Mouse (Mus musculus) hindbrain, embryonic 15.5 days (tissue): Measurements from ENCODE around the gene Rpl39. TPM values are rescaled to one million over a fixed set of nuclear protein-coding genes. Genes with fewer than 3 reads are reported as not detected.
"Not testable (repeated sequence)": the region's sequence is repeated elsewhere in the genome, so short reads cannot be mapped to it uniquely, and the experiment has no call there.

Source experiments
- ATAC-seq: fragments of 200-750 bp; cut with Nextera tagmentation; 2 replicates; pipeline ENCODE4 v1.8.0; 2017; ENCODE audit warnings: low read depth, moderate number of reproducible peaks, moderate TSS enrichment; ENCODE audit not compliant: low FRiP score
- H3K27ac ChIP-seq: fragments of 300-500 bp; sonication (generic); replicated peaks from 2 replicates; pipeline ENCODE4 v1.5.1; 2015; ENCODE audit warnings: mild to moderate bottlenecking, inconsistent platforms
- H3K27me3 ChIP-seq: fragments of 300-500 bp; sonication (generic); 2 replicates; pipeline ENCODE4 v1.6.1; 2015; ENCODE audit warnings: control low read depth, inconsistent platforms
- H3K36me3 ChIP-seq: fragments of 300-500 bp; sonication (generic); 2 replicates; pipeline ENCODE4 v1.6.1; 2015; ENCODE audit warnings: control low read depth, inconsistent platforms
- H3K4me1 ChIP-seq: fragments of 300-500 bp; sonication (generic); replicated peaks from 2 replicates; pipeline ENCODE4 v1.6.1; 2015; ENCODE audit warnings: control low read depth, inconsistent platforms
- H3K4me2 ChIP-seq: fragments of 300-500 bp; sonication (generic); 2 replicates; pipeline ENCODE4 v1.6.1; 2015; ENCODE audit warnings: moderate library complexity, mild to moderate bottlenecking, inconsistent platforms
- H3K4me3 ChIP-seq: fragments of 300-500 bp; sonication (generic); 2 replicates; pipeline ENCODE4 v1.5.1; 2015; ENCODE audit warnings: mild to moderate bottlenecking, inconsistent platforms
- H3K9ac ChIP-seq: fragments of 300-500 bp; sonication (generic); 2 replicates; pipeline ENCODE4 v1.6.1; 2015; ENCODE audit warnings: inconsistent platforms
- H3K9me3 ChIP-seq: fragments of 300-500 bp; sonication (generic); 2 replicates; pipeline ENCODE4 v1.6.1; 2016; ENCODE audit warnings: control low read depth, inconsistent platforms
- WGBS: fragments of 180-500 bp; shearing (Covaris S2); methylation state at CpG from one replicate; pipeline ENCODE4 v1.1.7; 2015; 5-methylcytosine and 5-hydroxymethylcytosine counted together
- polyA plus RNA-seq: library from polyadenylated mRNA; unstranded; fragments of >200 nt; fragmentation: Nextera tagmentation; extraction: Ambion mirVana; gene quantifications from 2 replicates; pipeline ENCODE4 v1.2.1, GENCODE M21; 2015

The Rpl39 gene
- polyA plus RNA-seq, 1 experiment from 2014 or later = 265 TPM

- Histone ChIP-seq H3K4me1 (no peaks in the 10 kb centered on the region), H3K9ac (no peak overlapping the region), H3K27me3 (no peaks in the 10 kb centered on the region), H3K27ac (no peak overlapping the region), H3K4me2 (no peak overlapping the region), H3K36me3 (peaks cover 4% of the 10 kb centered on the region), H3K4me3 (no peak overlapping the region), H3K9me3 (no peaks in the 10 kb centered on the region)
- 97% methylated on average over 11 of the region's 11 CpGs for WGBS
- no peak for ATAC-seq
Observed at GRCm38 (mm10) chrX:37095106-37095768, 10.0 kb upstream of the Rpl39 start.

GRCm38 (mm10) chrX:37091457-37091856, 6.3 kb upstream of the Rpl39 start:
- ATAC-seq = no peak
- Histone ChIP-seq H3K36me3 (peaks cover 1% of the 10 kb centered on the region), H3K27ac (no peak overlapping the region), H3K4me3 (no peak overlapping the region), H3K4me2 (no peak overlapping the region), H3K27me3 (no peaks in the 10 kb centered on the region), H3K4me1 (no peaks in the 10 kb centered on the region), H3K9me3 (no peaks in the 10 kb centered on the region), H3K9ac (no peak overlapping the region)
- 91% methylated on average over 3 of the region's 3 CpGs for WGBS

- Histone ChIP-seq H3K27me3 (no peaks in the 10 kb centered on the region), H3K4me1 (no peaks in the 10 kb centered on the region), H3K9ac (no peak overlapping the region), H3K4me3 (no peak overlapping the region), H3K9me3 (no peaks in the 10 kb centered on the region), H3K27ac (no peak overlapping the region), H3K4me2 (no peak overlapping the region), H3K36me3 (no peaks in the 10 kb centered on the region; the same call in 1 of the 2 replicates)
- 88% methylated on average over 1 of the region's 1 CpGs for WGBS
- ATAC-seq = no peak
Observed at GRCm38 (mm10) chrX:37088778-37089177, 3.6 kb upstream of the Rpl39 start.

- WGBS = 26% methylated on average over 9 of the region's 9 CpGs
- Histone ChIP-seq H3K36me3 (peaks cover 7% of the 10 kb centered on the region; the same call in 1 of the 2 replicates), H3K27ac (peak overlapping the region; percentile 91), H3K27me3 (no peaks in the 10 kb centered on the region), H3K9me3 (no peaks in the 10 kb centered on the region), H3K4me1 (peaks cover 9% of the 10 kb centered on the region), H3K9ac (peak overlapping the region; percentile 4; the same call in 1 of the 2 replicates), H3K4me3 (peak overlapping the region; percentile 53), H3K4me2 (peak overlapping the region; percentile 56)
- ATAC-seq = no peak; the same call in 1 of the 2 replicates
Observed at GRCm38 (mm10) chrX:37085665-37086064, 463 bp upstream of the Rpl39 start.

GRCm38 (mm10) chrX:37084318-37084926, 780 bp downstream of the Rpl39 start:
- H3K4me1 ChIP-seq = peaks cover 9% of the 10 kb centered on the region
- ATAC-seq = peak; percentile 24
- no peaks in the 10 kb centered on the region for H3K9me3 ChIP-seq
- peaks cover 7% of the 10 kb centered on the region; the same call in 1 of the 2 replicates for H3K36me3 ChIP-seq
- peak overlapping the region; percentile 91 for H3K27ac ChIP-seq
- no peaks in the 10 kb centered on the region for H3K27me3 ChIP-seq
- 25% methylated on average over 19 of the region's 19 CpGs for WGBS
- H3K4me2 ChIP-seq = peak overlapping the region; percentile 56
- H3K9ac ChIP-seq = peak overlapping the region; percentile 66
- H3K4me3 ChIP-seq = peak overlapping the region; percentile 53

GRCm38 (mm10) chrX:37081194-37081593, 4.0 kb downstream of the Rpl39 start:
- H3K4me1 ChIP-seq = peaks cover 9% of the 10 kb centered on the region
- no peak overlapping the region for H3K27ac ChIP-seq
- 56% methylated on average over 6 of the region's 6 CpGs for WGBS
- no peak for ATAC-seq
- peaks cover 7% of the 10 kb centered on the region; the same call in 1 of the 2 replicates for H3K36me3 ChIP-seq
- no peak overlapping the region for H3K9ac ChIP-seq
- no peak overlapping the region for H3K4me2 ChIP-seq
- H3K4me3 ChIP-seq = no peak overlapping the region
- H3K27me3 ChIP-seq = no peaks in the 10 kb centered on the region
- no peaks in the 10 kb centered on the region for H3K9me3 ChIP-seq

GRCm38 (mm10) chrX:37080345-37080744, 4.9 kb downstream of the Rpl39 start:
- H3K27ac ChIP-seq, H3K4me1 ChIP-seq, H3K4me3 ChIP-seq, H3K36me3 ChIP-seq, H3K27me3 ChIP-seq, H3K9ac ChIP-seq, H3K9me3 ChIP-seq, H3K4me2 ChIP-seq, ATAC-seq: not testable (repeated sequence)
- WGBS = 70% methylated on average over 4 of the region's 4 CpGs

- H3K36me3 ChIP-seq = peaks cover 3% of the 10 kb centered on the region; the same call in 1 of the 2 replicates
- no peak for ATAC-seq
- no peak overlapping the region for H3K9ac ChIP-seq
- no peak overlapping the region for H3K27ac ChIP-seq
- H3K4me1 ChIP-seq = no peaks in the 10 kb centered on the region
- 83% methylated on average over 8 of the region's 8 CpGs for WGBS
- H3K9me3 ChIP-seq = no peaks in the 10 kb centered on the region
- H3K4me3 ChIP-seq = no peak overlapping the region
- no peaks in the 10 kb centered on the region for H3K27me3 ChIP-seq
- no peak overlapping the region for H3K4me2 ChIP-seq
Observed at GRCm38 (mm10) chrX:37076651-37077050, 8.6 kb downstream of the Rpl39 start.

- H3K4me2 ChIP-seq = no peak overlapping the region
- no peak overlapping the region for H3K9ac ChIP-seq
- no peak overlapping the region for H3K27ac ChIP-seq
- H3K9me3 ChIP-seq = no peaks in the 10 kb centered on the region
- no peaks in the 10 kb centered on the region for H3K36me3 ChIP-seq
- H3K27me3 ChIP-seq = no peaks in the 10 kb centered on the region
- H3K4me1 ChIP-seq = no peaks in the 10 kb centered on the region
- 35% methylated on average over 9 of the region's 9 CpGs for whole genome bisulfite sequencing
- H3K4me3 ChIP-seq = no peak overlapping the region
- ATAC-seq = peak; percentile 51; the same call in 1 of the 2 replicates
Observed at GRCm38 (mm10) chrX:37074262-37074892, 10.8 kb downstream of the Rpl39 start.

- Histone ChIP-seq H3K27me3 (no peaks in the 10 kb centered on the region), H3K9ac (no peak overlapping the region), H3K36me3 (no peaks in the 10 kb centered on the region), H3K4me2 (no peak overlapping the region), H3K4me1 (no peaks in the 10 kb centered on the region), H3K27ac (no peak overlapping the region), H3K4me3 (no peak overlapping the region), H3K9me3 (no peaks in the 10 kb centered on the region)
- no peak for ATAC-seq
- WGBS = 90% methylated on average over 5 of the region's 5 CpGs
Observed at GRCm38 (mm10) chrX:37068766-37069165, 16.4 kb downstream of the Rpl39 start.

GRCm38 (mm10) chrX:37067299-37067698, 17.9 kb downstream of the Rpl39 start:
- Histone ChIP-seq H3K27me3 (no peaks in the 10 kb centered on the region), H3K36me3 (no peaks in the 10 kb centered on the region), H3K4me1 (no peaks in the 10 kb centered on the region), H3K9ac (no peak overlapping the region), H3K4me3 (no peak overlapping the region), H3K9me3 (no peaks in the 10 kb centered on the region), H3K27ac (no peak overlapping the region), H3K4me2 (no peak overlapping the region)
- no peak for ATAC-seq
- WGBS = 91% methylated on average over 3 of the region's 3 CpGs

- Histone ChIP-seq H3K4me3 (no peak overlapping the region), H3K4me1 (no peaks in the 10 kb centered on the region), H3K27me3 (no peaks in the 10 kb centered on the region), H3K9me3 (no peaks in the 10 kb centered on the region), H3K36me3 (no peaks in the 10 kb centered on the region), H3K4me2 (no peak overlapping the region), H3K27ac (no peak overlapping the region), H3K9ac (no peak overlapping the region)
- ATAC-seq = no peak
- WGBS = 91% methylated on average over 9 of the region's 9 CpGs
Observed at GRCm38 (mm10) chrX:37063902-37064301, 21.3 kb downstream of the Rpl39 start.
